Mouse (Mus musculus): ENCODE measurements at regions not wholly inside any gene's neighbourhood (a gene's known extent, or its start where the extent isn't known, plus 50 kb on each side); places are given as distances from the start of the nearest gene placed in this dataset.

GRCm38 (mm10) chr3:159121626-159122025 is 373.6 kb upstream of the Depdc1a start:
- DNase-seq (ENCODE audit: inconsistent ontology term), result no peak

- no peak for DNase-seq (ENCODE audit: inconsistent ontology term)
Observed at GRCm38 (mm10) chr3:159143867-159144266, 351.4 kb upstream of the Depdc1a start.

- DNase-seq (ENCODE audit: inconsistent ontology term), result peak; percentile 36
Observed at GRCm38 (mm10) chr3:159181504-159181903, 313.7 kb upstream of the Depdc1a start.

GRCm38 (mm10) chr3:159193189-159193588 is 302.0 kb upstream of the Depdc1a start:
- peak; percentile 12 for DNase-seq (ENCODE audit: inconsistent ontology term)
